Mouse (Mus musculus) limb, embryonic 10.5 days (tissue): ENCODE results near the gene Phtf1. TPM values are rescaled to one million over a fixed set of nuclear protein-coding genes. Genes with fewer than 3 reads are reported as not detected.

Source experiments
- DNase-seq: peaks from one replicate; pipeline ENCODE4 v3.0.0-alpha.2; 2017; ENCODE audit warnings: low spot score
- H3K27ac ChIP-seq: fragments of 300-500 bp; sonication (generic); 2 replicates; pipeline ENCODE4 v1.5.1; 2016; ENCODE audit warnings: mild to moderate bottlenecking
- H3K27me3 ChIP-seq: fragments of 300-500 bp; sonication (generic); 2 replicates; pipeline ENCODE4 v1.6.1; 2016; ENCODE audit warnings: low read depth, mild to moderate bottlenecking; ENCODE audit not compliant: poor library complexity, severe bottlenecking
- H3K36me3 ChIP-seq: fragments of 300-500 bp; sonication (generic); 2 replicates; pipeline ENCODE4 v1.6.1; 2016; ENCODE audit warnings: mild to moderate bottlenecking, moderate library complexity
- H3K4me1 ChIP-seq: fragments of 300-500 bp; sonication (generic); 2 replicates; pipeline ENCODE4 v1.6.1; 2016
- H3K4me3 ChIP-seq: fragments of 300-500 bp; sonication (generic); 2 replicates; pipeline ENCODE4 v1.5.1; 2016; ENCODE audit warnings: mild to moderate bottlenecking, moderate library complexity
- H3K9me3 ChIP-seq: fragments of 300-500 bp; sonication (generic); replicated peaks from 2 replicates; pipeline ENCODE4 v1.6.1; 2016; ENCODE audit warnings: mild to moderate bottlenecking
- WGBS: fragments of 180-500 bp; shearing (Covaris S2); methylation state at CpG from one replicate; pipeline ENCODE4 v1.1.7; 2016; 5-methylcytosine and 5-hydroxymethylcytosine counted together
- polyA plus RNA-seq: library from polyadenylated mRNA; unstranded; fragments of >200 nt; fragmentation: Nextera tagmentation; extraction: Ambion mirVana; gene quantifications from 2 replicates; pipeline ENCODE4 v1.2.1, GENCODE M21; 2016

Phtf1 gene
- polyA plus RNA-seq, 1 experiment from 2014 or later, result 33.3 TPM

GRCm38 (mm10) chr3:103989352-103989751 is 21.4 kb downstream of the Phtf1 start:
- H3K36me3 ChIP-seq, result peaks cover 86% of the 10 kb centered on the region
- 92% methylated on average over 4 of the region's 4 CpGs for WGBS

GRCm38 (mm10) chr3:103991271-103991670 is 23.4 kb downstream of the Phtf1 start:
- Histone ChIP-seq H3K9me3 (no peaks in the 10 kb centered on the region), H3K36me3 (peaks cover 88% of the 10 kb centered on the region), H3K4me1 (no peaks in the 10 kb centered on the region), H3K4me3 (no peak overlapping the region), H3K27ac (no peak overlapping the region), H3K27me3 (no peaks in the 10 kb centered on the region)
- WGBS, result 97% methylated on average over 3 of the region's 3 CpGs
- no peak for DNase-seq

More at GRCm38 (mm10) chr3:103989352-103989751, 21.4 kb downstream of the Phtf1 start:
- H3K9me3 ChIP-seq, result no peaks in the 10 kb centered on the region
- H3K27me3 ChIP-seq, result no peaks in the 10 kb centered on the region
- H3K27ac ChIP-seq, result no peak overlapping the region
- H3K4me1 ChIP-seq, result no peaks in the 10 kb centered on the region
- DNase-seq, result no peak
- H3K4me3 ChIP-seq, result no peak overlapping the region

DNA sequence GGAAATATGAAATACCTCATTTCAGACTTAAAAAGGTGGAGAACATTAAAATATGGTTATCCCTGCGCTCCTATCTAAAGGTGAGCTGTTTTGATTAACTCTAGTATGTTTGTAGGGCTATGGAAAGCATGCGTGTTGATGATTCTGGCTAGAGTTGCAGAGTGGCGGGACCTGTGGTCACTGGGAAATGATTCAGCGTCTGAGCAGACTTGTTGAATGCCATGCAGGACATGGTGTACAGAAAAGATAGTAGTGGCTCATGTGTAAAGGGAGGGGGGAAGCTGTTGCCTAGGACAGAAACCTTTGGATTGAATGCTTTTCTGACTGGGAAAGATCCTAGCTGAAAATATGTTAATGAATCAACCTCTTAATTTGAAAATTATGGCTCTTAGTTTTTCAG is 30.8 kb downstream of the Phtf1 start:
- Histone ChIP-seq H3K27ac (no peak overlapping the region), H3K4me1 (no peaks in the 10 kb centered on the region), H3K27me3 (no peaks in the 10 kb centered on the region), H3K9me3 (no peaks in the 10 kb centered on the region), H3K4me3 (no peak overlapping the region), H3K36me3 (peaks cover 82% of the 10 kb centered on the region)
- 92% methylated on average over 4 of the region's 4 CpGs for WGBS
- no peak for DNase-seq

GRCm38 (mm10) chr3:104006896-104007466 is 39.1 kb downstream of the Phtf1 start:
- Histone ChIP-seq H3K36me3 (peaks cover 61% of the 10 kb centered on the region), H3K4me3 (no peak overlapping the region), H3K4me1 (no peaks in the 10 kb centered on the region), H3K27ac (no peak overlapping the region), H3K27me3 (no peaks in the 10 kb centered on the region), H3K9me3 (no peaks in the 10 kb centered on the region)
- DNase-seq, result no peak
- WGBS, result 93% methylated on average over 8 of the region's 8 CpGs

DNA sequence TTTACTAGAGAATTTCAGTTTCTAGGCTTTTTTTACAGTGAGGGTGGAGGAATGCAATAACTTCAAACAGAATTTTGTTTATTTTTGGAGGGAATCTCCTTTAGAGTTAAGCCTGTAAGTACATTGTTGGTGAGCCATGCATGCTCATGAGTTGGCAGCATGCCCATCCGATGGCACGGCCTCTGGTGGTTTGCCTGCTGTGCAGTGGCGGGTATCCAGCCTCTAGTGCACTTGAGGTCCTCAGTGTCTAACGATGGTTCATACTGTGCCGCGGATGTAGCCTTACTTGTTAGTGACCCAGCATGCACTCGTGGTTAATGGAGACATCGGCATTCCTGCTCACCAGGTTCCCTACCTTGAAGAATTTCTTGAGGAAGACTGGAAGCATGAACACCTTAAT is 39.6 kb downstream of the Phtf1 start:
- no peak for DNase-seq
- WGBS, result 94% methylated on average over 8 of the region's 8 CpGs
- no peak overlapping the region for H3K4me3 ChIP-seq
- H3K36me3 ChIP-seq, result peaks cover 59% of the 10 kb centered on the region
- H3K4me1 ChIP-seq, result no peaks in the 10 kb centered on the region
- no peaks in the 10 kb centered on the region for H3K27me3 ChIP-seq
- H3K9me3 ChIP-seq, result no peaks in the 10 kb centered on the region
- H3K27ac ChIP-seq, result no peak overlapping the region

DNA sequence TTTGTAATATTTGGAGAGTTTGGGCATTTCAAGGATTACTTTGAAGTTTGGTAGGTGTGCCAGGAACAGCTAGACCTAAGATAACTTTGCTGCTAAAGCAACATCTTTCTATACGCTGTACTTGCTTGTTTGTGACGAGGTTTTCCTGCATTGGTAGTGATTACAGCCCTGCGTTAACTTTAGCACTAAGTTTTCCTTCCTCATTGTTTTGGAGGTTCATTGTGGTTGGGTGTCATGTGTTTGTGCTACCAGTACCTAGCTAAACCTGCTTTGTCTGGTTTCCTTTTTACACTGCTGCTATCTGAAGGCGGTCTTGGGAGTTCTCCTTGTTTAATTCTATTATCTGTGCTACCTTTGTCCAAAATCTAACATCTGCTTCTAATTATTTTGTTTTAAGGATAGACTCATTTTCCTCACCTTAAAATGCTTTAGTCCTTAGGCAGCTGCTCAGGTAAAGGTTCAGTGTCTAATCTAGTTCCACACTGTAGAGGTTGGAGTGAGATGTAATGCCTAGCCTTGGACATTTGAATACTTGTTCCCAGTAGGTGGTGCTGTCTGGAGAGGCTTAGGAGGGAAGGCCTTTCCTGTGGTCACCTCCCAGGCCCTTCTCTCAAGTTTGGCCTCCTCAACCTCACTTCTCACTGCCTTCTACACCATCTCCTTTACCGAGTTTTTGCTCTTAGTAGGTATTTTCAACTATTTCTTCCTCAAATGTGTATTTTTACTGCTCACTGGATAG is 42.2 kb downstream of the Phtf1 start:
- 89% methylated on average over 5 of the region's 5 CpGs for WGBS
- H3K9me3 ChIP-seq, result no peaks in the 10 kb centered on the region
- DNase-seq, result no peak
- peaks cover 43% of the 10 kb centered on the region for H3K36me3 ChIP-seq
- H3K27ac ChIP-seq, result no peak overlapping the region
- H3K4me3 ChIP-seq, result no peak overlapping the region
- no peaks in the 10 kb centered on the region for H3K27me3 ChIP-seq
- H3K4me1 ChIP-seq, result no peaks in the 10 kb centered on the region

DNA sequence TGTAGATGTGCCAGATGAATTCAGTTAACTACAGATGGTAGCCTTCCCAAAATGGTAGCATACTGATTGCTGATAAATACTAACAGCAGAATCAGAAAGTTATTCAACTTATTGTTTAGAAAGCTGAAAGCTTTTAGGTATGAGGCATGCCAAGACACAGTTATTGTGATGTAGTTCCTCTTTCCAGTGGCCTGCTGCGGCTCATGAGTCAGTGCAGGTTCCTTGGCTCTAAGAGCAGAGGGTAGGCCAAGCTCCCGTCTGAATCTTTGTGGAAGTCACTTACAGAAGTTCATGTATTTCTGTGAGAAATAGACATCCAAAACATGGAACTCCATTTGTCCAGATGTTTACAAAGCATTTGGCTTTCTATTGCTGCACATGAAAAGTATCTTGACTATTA is 44.1 kb downstream of the Phtf1 start:
- H3K4me3 ChIP-seq, result no peak overlapping the region
- no peaks in the 10 kb centered on the region for H3K9me3 ChIP-seq
- 90% methylated on average over 2 of the region's 2 CpGs for WGBS
- H3K27ac ChIP-seq, result no peak overlapping the region
- H3K27me3 ChIP-seq, result no peaks in the 10 kb centered on the region
- DNase-seq, result no peak
- peaks cover 39% of the 10 kb centered on the region for H3K36me3 ChIP-seq
- no peaks in the 10 kb centered on the region for H3K4me1 ChIP-seq

GRCm38 (mm10) chr3:104017931-104018330 is 50.0 kb downstream of the Phtf1 start:
- no peak for DNase-seq
- peaks cover 39% of the 10 kb centered on the region for H3K36me3 ChIP-seq
- no peak overlapping the region for H3K4me3 ChIP-seq
- no peaks in the 10 kb centered on the region for H3K4me1 ChIP-seq
- no peak overlapping the region for H3K27ac ChIP-seq
- WGBS, result 90% methylated on average over 3 of the region's 3 CpGs
- no peaks in the 10 kb centered on the region for H3K9me3 ChIP-seq
- H3K27me3 ChIP-seq, result no peaks in the 10 kb centered on the region

DNA sequence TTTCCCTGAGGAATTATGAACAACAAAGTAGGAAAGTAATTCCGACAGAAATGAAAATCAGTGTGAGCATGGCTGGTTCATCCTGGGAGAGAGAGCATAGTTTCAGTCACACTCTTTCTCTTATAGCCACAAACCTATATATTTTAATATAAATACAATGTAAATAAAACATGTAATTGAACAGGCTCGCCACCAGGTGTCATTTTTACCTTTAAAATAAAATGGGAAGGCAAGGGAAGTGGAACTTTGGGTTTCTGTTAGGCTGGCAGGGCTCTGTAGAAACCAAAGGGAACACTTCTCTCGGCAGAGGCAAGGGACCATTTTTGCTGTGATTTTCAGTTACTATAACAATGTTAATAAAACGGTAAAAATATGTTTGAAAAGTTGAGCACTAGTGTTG is 51.5 kb downstream of the Phtf1 start:
- no peaks in the 10 kb centered on the region for H3K9me3 ChIP-seq
- no peak for DNase-seq
- WGBS, result 82% methylated on average over 4 of the region's 4 CpGs
- H3K27ac ChIP-seq, result no peak overlapping the region
- H3K36me3 ChIP-seq, result peaks cover 38% of the 10 kb centered on the region
- no peaks in the 10 kb centered on the region for H3K4me1 ChIP-seq
- no peak overlapping the region for H3K4me3 ChIP-seq
- no peaks in the 10 kb centered on the region for H3K27me3 ChIP-seq

DNA sequence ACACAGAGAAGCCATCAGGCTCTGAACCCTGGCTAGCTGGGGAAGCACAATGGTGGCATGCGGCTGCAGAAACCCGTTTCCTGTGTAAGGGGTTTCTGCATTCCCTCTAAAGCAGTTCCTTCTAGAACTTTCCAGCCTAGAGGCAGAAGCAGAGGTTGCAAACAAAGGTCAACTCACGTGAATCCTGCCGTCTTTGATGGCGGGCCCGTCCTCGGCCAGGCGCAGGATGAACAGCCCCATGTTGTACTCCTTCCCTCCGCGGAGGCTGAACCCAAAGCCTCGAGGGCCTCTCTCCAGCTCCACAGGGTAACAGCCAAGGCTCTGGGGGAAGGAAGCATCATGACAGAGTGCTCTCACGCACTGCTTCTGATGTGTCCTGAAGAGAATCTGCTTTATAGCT is 52.2 kb downstream of the Phtf1 start:
- WGBS, result 90% methylated on average over 12 of the region's 12 CpGs
- no peaks in the 10 kb centered on the region for H3K4me1 ChIP-seq
- H3K36me3 ChIP-seq, result peaks cover 31% of the 10 kb centered on the region
- no peaks in the 10 kb centered on the region for H3K9me3 ChIP-seq
- DNase-seq, result no peak
- no peak overlapping the region for H3K27ac ChIP-seq
- no peak overlapping the region for H3K4me3 ChIP-seq
- H3K27me3 ChIP-seq, result no peaks in the 10 kb centered on the region

DNA sequence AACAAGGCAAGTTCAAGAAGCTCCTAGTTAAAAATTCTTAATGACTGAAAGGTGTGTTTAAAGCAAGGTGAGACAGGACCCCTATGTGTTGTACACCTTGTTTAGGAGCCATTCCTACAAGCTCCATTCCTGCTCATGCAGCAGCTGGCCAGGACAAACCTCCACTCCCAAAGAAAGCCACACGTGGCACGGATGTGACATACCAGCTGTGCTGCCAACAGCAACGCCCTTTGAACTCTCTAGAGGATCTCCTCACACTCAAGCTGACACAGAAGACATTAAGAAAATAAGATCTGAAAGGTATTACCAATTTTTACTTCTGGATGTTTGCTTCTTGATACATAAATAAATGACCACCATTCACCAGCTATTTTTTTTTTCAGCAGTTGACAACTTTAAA is 59.0 kb downstream of the Phtf1 start:
- no peak for DNase-seq
- Histone ChIP-seq H3K4me1 (no peaks in the 10 kb centered on the region), H3K9me3 (no peaks in the 10 kb centered on the region), H3K4me3 (no peak overlapping the region), H3K36me3 (peaks cover 3% of the 10 kb centered on the region; the same call in 1 of the 2 replicates), H3K27ac (no peak overlapping the region), H3K27me3 (no peaks in the 10 kb centered on the region)
- WGBS, result 75% methylated on average over 3 of the region's 3 CpGs

GRCm38 (mm10) chr3:104032086-104032485 is 64.2 kb downstream of the Phtf1 start:
- Histone ChIP-seq H3K36me3 (peaks cover 5% of the 10 kb centered on the region; the same call in 1 of the 2 replicates), H3K27me3 (no peaks in the 10 kb centered on the region), H3K9me3 (no peaks in the 10 kb centered on the region), H3K4me3 (no peak overlapping the region), H3K4me1 (no peaks in the 10 kb centered on the region), H3K27ac (no peak overlapping the region)
- no peak for DNase-seq
- 97% methylated on average over 1 of the region's 1 CpGs for WGBS

DNA sequence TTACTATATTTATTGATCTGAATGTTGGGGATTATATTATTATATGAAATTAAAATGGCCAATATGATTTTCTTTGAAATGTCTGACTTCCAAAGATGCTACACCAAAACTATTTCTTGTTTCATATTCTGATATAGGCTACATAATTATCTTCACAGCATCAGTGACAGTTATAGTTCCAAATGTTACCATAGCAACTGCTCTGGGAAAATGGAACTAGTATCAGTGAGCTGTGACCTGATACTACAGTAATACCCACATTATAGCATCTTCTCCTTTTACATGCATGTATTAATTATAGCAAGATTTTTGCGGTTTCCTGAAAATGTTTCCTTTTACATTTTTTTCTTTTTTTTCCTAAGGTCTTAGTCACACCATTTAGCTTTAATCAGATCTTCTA is 64.8 kb downstream of the Phtf1 start:
- H3K4me1 ChIP-seq, result no peaks in the 10 kb centered on the region
- WGBS, result 100% methylated on average over 1 of the region's 1 CpGs
- no peak overlapping the region for H3K4me3 ChIP-seq
- no peak for DNase-seq
- H3K27me3 ChIP-seq, result no peaks in the 10 kb centered on the region
- no peak overlapping the region for H3K27ac ChIP-seq
- H3K36me3 ChIP-seq, result peaks cover 4% of the 10 kb centered on the region; the same call in 1 of the 2 replicates
- no peaks in the 10 kb centered on the region for H3K9me3 ChIP-seq
